Mouse (Mus musculus): Measurements from ENCODE around the gene Gnb1l. TPM values are rescaled to one million over a fixed set of nuclear protein-coding genes. Genes with fewer than 3 reads are reported as not detected.

Gnb1l gene
- polyA plus RNA-seq, 1 experiment from 2014 or later, result 15.7 TPM

DNA sequence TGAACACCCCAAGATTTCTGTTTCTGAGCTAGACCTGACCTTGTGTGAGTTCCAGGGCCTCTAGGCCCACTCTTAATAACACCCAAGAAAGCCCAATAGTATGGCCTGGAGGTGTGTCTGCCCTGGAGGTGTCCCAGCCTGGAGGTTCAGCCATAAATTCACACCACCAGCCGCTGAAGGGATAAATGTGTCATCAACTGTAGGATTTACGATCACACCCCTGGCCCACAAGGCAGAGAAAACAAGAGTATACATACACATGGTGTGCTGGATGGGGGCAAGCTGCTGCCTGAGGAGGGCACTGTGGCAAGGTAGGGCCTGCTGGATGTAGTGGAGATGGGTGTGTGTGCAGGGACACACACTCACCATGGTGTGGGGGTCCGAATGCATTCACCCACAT lies 114.8 kb downstream of the Gnb1l start:
- Histone ChIP-seq H3K27me3 (peaks cover 19% of the 10 kb centered on the region; the same call in 1 of the 2 replicates), H3K4me2 (no peak overlapping the region), H3K9ac (no peak overlapping the region), H3K9me3 (no peaks in the 10 kb centered on the region), H3K4me3 (no peak overlapping the region), H3K36me3 (no peaks in the 10 kb centered on the region), H3K27ac (no peak overlapping the region), H3K4me1 (peaks cover 24% of the 10 kb centered on the region)
- 55% methylated on average over 3 of the region's 3 CpGs for WGBS
- no peak for ATAC-seq (ENCODE audit: borderline replicate concordance, extremely low read depth, low FRiP score, low TSS enrichment)

Other genes with a start within 250 kb of the Gnb1l start
- 580 and 615 TPM in 2 replicates for gene Ranbp1, start 250.0 kb upstream of the Gnb1l start, polyA plus RNA-seq (2015; fragmentation: Nextera tagmentation; extraction: Ambion mirVana)
- gene Gm49776, start 240.4 kb upstream of the Gnb1l start, polyA plus RNA-seq (2015; fragmentation: Nextera tagmentation; extraction: Ambion mirVana), result 2.1 and 2.4 TPM in 2 replicates
- gene Dgcr8, start 209.5 kb upstream of the Gnb1l start, polyA plus RNA-seq (2015; fragmentation: Nextera tagmentation; extraction: Ambion mirVana), result 28.5 and 32.2 TPM in 2 replicates
- gene Tango2, start 150.6 kb upstream of the Gnb1l start, polyA plus RNA-seq (2015; fragmentation: Nextera tagmentation; extraction: Ambion mirVana), result 24.6 and 33.0 TPM in 2 replicates
- 29.7 and 35.5 TPM in 2 replicates for gene Arvcf, start 150.5 kb upstream of the Gnb1l start, polyA plus RNA-seq (2015; fragmentation: Nextera tagmentation; extraction: Ambion mirVana)
- 22.7 and 23.4 TPM in 2 replicates for gene Txnrd2, start 72.3 kb upstream of the Gnb1l start, polyA plus RNA-seq (2015; fragmentation: Nextera tagmentation; extraction: Ambion mirVana)
- 112 and 122 TPM in 2 replicates for gene Comt, start 71.9 kb upstream of the Gnb1l start, polyA plus RNA-seq (2015; fragmentation: Nextera tagmentation; extraction: Ambion mirVana)
- gene Rtl10, start 188 bp downstream of the Gnb1l start, polyA plus RNA-seq (2015; fragmentation: Nextera tagmentation; extraction: Ambion mirVana), result 4.9 and 5.4 TPM in 2 replicates
- gene Tbx1, start 92.0 kb downstream of the Gnb1l start, polyA plus RNA-seq (2015; fragmentation: Nextera tagmentation; extraction: Ambion mirVana), result 10.9 and 13.1 TPM in 2 replicates
- gene Gp1bb, start 123.7 kb downstream of the Gnb1l start, polyA plus RNA-seq (2015; fragmentation: Nextera tagmentation; extraction: Ambion mirVana), result 2.8 and 4.3 TPM in 2 replicates
- gene Gm49601, start 127.7 kb downstream of the Gnb1l start, polyA plus RNA-seq (2015; fragmentation: Nextera tagmentation; extraction: Ambion mirVana), result 3.2 and 4.0 TPM in 2 replicates
- gene Sept5, start 131.2 kb downstream of the Gnb1l start, polyA plus RNA-seq (2015; fragmentation: Nextera tagmentation; extraction: Ambion mirVana), result 20.2 and 20.9 TPM in 2 replicates